Mouse (Mus musculus) cortical plate, adult 2 months (tissue): ENCODE results near the gene Sfxn3. TPM values are rescaled to one million over a fixed set of nuclear protein-coding genes. Genes with fewer than 3 reads are reported as not detected.
A peak's percentile ranks its signal among the peaks of the same experiment; 100 is the strongest.

ENCODE experiments used
- H3K27ac ChIP-seq: fragments of 200-500 bp; 2 replicates; pipeline ENCODE4 v1.5.1; 2012; ENCODE audit warnings: low read length, control low read depth, inconsistent platforms; ENCODE audit not compliant: insufficient read depth
- H3K4me1 ChIP-seq: fragments of 200-500 bp; 2 replicates; pipeline ENCODE4 v1.6.1; 2011; ENCODE audit warnings: low read length; ENCODE audit not compliant: control insufficient read depth, insufficient read depth
- H3K4me3 ChIP-seq: fragments of 200-500 bp; 2 replicates; pipeline ENCODE4 v1.5.1; 2011; ENCODE audit warnings: mild to moderate bottlenecking, low read length, control low read depth; ENCODE audit not compliant: insufficient read depth
- CTCF ChIP-seq: fragments of 200-500 bp; IDR thresholded peaks from 2 replicates; pipeline ENCODE4 v1.5.1; 2011; ENCODE audit warnings: mild to moderate bottlenecking, control low read depth, low read length; ENCODE audit not compliant: insufficient read depth; ENCODE audit errors: extremely low read depth
- POLR2A ChIP-seq: fragments of 200-500 bp; IDR thresholded peaks from 2 replicates; pipeline ENCODE4 v1.6.1; 2011; ENCODE audit warnings: mild to moderate bottlenecking, low read length, control low read depth; ENCODE audit not compliant: insufficient read depth; ENCODE audit errors: extremely low read depth
- polyA plus RNA-seq: library from polyadenylated mRNA; depleted of rRNA; stranded (reverse); fragments of >200 nt; gene quantifications from 2 replicates; pipeline ENCODE4 v1.2.3, GENCODE M21; 2012

Gene Sfxn3
- polyA plus RNA-seq, 1 experiment, result 119 TPM

DNA sequence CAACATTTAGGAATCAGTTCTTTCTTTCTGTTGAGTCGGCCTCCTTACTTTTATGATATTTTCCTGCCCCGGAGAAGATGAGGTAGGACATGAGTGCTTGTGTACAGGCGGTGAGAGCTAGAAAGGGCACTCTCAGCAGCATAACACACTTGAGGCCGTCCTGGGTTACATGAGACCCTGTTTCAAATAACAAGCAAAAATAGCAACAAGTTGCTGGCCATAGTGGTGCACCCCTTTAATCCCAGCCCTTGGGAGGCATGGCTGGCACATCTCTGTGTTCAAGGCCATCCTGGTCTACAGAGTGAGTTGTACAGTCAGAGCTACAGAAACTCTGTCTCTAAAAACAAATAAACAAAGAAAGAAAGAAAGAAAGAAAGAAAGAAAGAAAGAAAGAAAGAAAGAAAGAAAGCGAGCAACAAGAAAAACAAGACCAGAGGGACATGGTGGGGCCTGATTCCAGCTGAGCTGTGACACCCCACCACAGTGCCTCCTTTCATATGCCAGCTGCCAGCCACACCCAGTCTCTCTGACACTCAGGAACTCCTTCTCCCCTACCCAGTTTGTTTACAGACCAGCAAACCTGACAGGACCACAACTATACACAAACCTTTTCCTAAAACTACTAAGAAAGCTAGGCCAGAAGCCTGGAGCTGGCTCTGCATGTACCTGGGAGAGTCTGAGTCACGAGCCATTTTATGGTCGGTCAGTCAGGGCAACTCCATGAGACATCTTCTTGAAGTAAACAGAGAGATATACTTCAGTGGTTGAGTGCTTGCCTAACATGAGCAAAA, 9.8 kb downstream of the Sfxn3 start:
- no peak overlapping the region; the same call in 1 of the 2 replicates for H3K4me3 ChIP-seq
- TF ChIP-seq CTCF (no peak), POLR2A (0 out of 2 replicates have a peak, but pooled peaks have one; percentile 15)

DNA sequence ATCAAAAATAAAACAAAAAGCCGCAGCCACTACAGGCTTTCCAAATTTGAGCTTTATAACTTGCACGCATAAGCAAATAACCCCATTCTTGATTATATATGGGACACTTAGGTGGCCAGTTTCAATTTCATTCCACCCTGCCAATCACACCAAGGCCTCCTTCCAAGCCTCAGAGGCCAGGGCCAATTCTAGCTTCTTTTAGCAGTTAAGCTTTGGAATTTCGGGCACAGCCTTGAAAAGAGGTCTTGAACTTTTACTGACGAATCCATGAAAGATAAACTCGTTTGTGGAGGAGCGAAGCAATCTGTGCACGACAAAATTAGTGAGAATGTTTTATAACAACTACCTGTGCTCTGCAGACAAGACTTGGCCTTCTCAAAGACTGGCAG, 10.4 kb downstream of the Sfxn3 start:
- Histone ChIP-seq H3K4me1 (peaks cover 7% of the 10 kb centered on the region), H3K27ac (peak overlapping the region; percentile 14), H3K4me3 (peak overlapping the region; percentile 63)
- TF ChIP-seq CTCF (no peak), POLR2A (no peak)

More for the DNA sequence above, 9.8 kb downstream of the Sfxn3 start:
- H3K27ac ChIP-seq, result no peak overlapping the region
- peaks cover 7% of the 10 kb centered on the region for H3K4me1 ChIP-seq

DNA sequence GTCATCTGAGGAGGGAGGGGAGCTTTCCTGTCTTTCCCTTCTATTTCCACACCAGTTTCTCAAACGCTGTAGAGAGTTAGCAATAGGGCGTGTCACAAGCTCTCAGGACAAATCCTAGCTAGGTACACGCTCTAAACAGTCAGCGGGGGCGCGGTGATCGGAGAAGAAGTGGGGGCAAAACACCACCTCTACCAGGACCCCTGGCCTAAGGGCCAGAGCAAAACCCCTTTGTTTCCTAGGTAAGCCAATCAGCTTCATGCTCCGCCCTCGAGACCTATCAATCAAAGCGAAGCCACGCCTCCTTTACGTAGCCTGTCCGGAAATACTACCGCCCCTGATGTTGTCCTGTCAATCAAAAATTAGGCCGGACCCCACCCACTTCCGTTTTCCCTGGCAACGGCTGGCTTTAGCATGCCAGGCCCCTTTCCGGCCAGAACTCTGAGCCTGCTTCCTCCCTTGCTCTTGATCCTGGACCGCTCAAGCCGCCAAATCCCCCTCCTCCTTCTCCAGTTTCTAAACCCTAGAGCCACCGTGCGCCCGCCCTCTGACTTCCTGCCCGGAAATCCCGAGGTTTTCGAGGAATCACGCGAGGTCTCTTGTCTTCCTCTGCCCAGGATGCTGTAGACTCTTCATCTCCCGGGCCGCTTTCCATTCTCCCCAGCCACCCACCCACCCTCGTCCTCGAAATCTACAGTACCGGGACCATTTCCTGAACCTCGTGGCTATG, 11.0 kb downstream of the Sfxn3 start:
- TF ChIP-seq CTCF (no peak), POLR2A (peak; percentile 74; the same call in 1 of the 2 replicates)
- Histone ChIP-seq H3K4me3 (peak overlapping the region; percentile 63), H3K27ac (peak overlapping the region; percentile 95), H3K4me1 (peaks cover 7% of the 10 kb centered on the region)

DNA sequence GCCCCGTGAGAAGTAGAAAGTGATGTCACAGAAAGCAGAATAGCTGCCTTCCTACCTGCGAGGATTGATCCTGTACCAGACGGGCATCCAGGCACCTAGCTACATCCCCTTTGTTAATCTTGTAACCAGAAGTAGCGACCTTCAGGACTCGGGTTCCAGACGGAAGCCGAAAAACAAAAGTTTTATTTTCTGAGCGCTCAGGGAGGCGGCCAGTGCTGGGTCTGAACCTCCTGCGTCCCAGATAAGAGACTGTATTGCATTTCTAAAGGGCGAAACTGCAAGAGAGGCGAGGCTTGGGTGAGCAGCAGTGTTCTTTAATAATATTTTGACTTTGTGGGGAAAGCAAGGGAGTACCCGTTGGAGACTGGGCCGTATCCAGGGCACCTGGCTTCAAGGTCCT, 11.5 kb downstream of the Sfxn3 start:
- Histone ChIP-seq H3K4me3 (peak overlapping the region; percentile 63), H3K4me1 (peaks cover 7% of the 10 kb centered on the region), H3K27ac (peak overlapping the region; percentile 73)
- TF ChIP-seq POLR2A (no peak), CTCF (no peak)

DNA sequence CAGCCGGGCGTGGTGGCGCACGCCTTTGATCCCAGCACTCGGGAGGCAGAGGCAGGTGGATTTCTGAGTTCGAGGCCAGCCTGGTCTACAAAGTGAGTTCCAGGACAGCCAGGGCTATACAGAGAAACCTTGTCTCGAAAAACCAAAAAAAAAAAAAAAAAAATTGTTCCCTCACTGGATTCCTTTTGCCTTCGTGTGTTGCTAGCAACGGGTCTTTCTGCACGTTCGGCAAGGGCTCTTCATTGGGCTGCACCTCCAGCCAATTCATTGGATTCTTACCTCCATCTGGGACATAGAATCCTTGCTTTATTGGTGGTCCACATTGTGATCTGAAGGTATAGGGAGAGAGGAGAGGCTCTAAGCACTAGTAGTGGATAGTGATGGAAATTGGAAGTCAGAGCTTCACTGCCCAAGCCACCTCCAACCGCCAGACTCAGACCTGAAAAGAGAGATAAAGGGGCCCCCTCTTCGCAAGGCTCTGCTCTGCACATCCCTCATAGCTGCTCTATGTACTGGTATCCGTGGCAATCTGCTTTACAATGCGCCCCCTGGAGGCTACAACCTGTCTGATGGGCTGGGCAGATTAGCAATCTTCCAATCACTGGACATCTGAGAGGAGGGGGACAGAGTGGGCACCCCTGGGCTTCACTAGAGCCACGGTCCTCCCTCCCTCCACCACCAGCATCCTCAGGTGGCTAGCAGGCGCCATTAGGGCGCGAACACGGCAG, 16.4 kb downstream of the Sfxn3 start:
- H3K4me3 ChIP-seq, result no peak overlapping the region
- H3K27ac ChIP-seq, result no peak overlapping the region
- no peaks in the 10 kb centered on the region for H3K4me1 ChIP-seq
- TF ChIP-seq POLR2A (no peak), CTCF (peak; percentile 55)

DNA sequence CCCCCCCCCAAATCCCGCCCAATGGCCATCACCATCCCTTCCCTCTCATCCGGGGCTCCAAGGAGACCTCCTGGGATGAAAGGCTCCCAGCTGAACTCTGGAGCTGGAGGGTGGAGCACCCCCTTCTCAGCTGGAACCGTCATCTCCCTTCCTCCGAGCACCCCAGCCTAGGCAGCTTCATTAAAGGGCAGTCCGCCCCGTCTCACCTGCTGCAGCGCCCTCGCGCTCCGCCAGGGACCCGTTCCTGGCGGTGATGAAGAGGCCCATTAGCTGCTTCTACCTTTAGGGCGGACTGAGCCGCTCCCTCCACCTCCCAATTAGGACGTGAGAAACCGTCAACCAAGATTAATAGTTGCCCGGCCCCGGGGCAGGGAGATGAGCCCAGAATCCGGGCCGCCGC, 17.9 kb downstream of the Sfxn3 start:
- TF ChIP-seq POLR2A (no peak), CTCF (no peak)
- H3K4me1 ChIP-seq, result no peaks in the 10 kb centered on the region
- no peak overlapping the region for H3K27ac ChIP-seq
- no peak overlapping the region for H3K4me3 ChIP-seq

DNA sequence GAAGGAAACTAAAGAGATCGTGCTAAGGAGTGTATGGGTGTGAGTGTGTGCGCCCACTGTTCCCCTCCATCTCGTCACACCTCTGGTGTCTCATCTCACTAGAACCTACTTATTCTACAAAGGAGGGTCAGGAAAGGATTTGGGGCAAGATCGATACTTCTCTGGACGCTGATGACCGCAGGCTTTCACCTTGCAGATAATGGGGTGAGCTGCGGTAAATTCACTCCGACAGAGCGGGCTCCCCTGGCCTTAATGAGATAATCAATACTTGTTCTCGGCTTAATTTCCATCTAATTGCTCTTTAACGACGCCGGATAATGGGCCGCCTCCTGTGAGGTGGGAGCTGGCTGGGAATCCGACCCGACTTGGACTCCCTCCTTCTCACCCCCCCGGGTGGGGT, 19.9 kb downstream of the Sfxn3 start:
- no peak for TF ChIP-seq POLR2A

DNA sequence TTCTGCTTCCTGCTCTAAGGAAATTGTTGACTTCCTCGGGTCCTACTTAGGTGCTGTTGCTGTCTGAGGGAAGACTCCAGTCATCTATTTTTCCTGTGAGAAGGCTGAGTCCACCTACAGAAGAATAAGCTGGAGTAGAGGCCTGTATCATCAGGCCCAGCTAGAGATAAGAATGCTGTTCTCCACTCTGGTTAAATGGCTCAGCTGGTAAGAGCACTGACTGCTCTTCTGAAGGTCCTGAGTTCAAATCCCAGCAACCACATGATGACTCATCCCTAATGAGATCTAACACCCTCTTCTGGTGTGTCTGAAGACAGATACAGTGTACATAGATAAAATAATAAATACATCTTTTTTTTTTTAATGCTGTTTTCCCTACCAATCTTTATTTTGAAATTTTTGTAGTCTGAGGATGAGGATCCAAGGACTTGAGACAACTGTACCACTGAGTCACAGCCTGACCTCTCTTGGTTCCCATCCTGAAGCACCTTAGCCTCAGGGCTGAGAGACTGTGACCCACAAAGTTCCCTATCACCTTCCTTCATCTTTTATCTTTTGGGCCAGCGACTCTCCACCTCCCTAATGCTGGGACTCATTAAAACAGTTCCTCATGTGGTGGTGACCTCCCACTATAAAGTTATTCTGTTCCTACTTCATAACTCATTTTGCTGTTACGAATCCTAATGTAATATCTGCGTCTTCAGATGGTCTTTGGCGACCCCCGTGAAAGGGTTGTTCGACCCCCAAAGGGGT, 20.6 kb downstream of the Sfxn3 start:
- no peak for TF ChIP-seq CTCF
- TF ChIP-seq POLR2A, result no peak

More for the DNA sequence above, 19.9 kb downstream of the Sfxn3 start:
- H3K27ac ChIP-seq, result no peak overlapping the region
- H3K4me1 ChIP-seq, result no peaks in the 10 kb centered on the region
- no peak overlapping the region for H3K4me3 ChIP-seq

DNA sequence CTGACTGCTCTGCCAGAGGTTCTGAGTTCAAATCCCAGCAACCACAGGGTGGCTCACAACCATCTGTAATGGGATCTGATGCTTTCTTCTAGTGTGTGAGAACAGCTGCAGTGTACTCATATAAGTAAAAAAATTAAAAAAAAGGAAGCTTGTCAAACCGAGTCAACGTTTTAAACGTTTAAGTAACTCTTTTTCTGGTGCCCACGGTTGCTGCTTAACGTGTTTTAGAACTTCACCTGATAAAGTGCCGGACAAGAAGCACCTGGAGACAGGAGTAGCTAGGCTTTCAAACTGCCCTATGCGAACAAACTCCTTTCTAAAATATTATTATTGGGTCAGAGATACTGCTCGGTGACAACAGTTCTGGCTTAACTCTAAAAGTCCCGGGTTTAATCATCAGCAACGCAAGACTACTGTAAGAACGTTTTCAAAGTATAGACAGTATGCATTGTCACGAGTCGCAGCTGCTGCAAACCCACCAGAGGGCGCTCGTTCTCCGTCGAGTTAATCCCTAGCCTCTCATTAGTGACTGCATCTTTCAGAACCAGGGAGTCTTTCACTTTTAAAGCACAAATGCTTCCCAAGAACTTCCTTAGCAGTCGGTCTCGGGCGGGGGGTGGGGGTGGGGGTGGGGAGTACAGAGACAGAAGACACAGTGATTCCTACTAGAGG, 26.7 kb downstream of the Sfxn3 start:
- TF ChIP-seq CTCF (peak; percentile 84), POLR2A (no peak)
- no peaks in the 10 kb centered on the region for H3K4me1 ChIP-seq
- no peak overlapping the region for H3K27ac ChIP-seq
- peak overlapping the region; percentile 71 for H3K4me3 ChIP-seq

More for the DNA sequence above, 20.6 kb downstream of the Sfxn3 start:
- Histone ChIP-seq H3K4me3 (no peak overlapping the region), H3K4me1 (no peaks in the 10 kb centered on the region), H3K27ac (no peak overlapping the region)
